Mouse (Mus musculus): ENCODE data around the gene Gm10135.
"Not testable (repeated sequence)": the region's sequence is repeated elsewhere in the genome, so short reads cannot be mapped to it uniquely, and the experiment has no call there.

The Gm10135 gene

DNA sequence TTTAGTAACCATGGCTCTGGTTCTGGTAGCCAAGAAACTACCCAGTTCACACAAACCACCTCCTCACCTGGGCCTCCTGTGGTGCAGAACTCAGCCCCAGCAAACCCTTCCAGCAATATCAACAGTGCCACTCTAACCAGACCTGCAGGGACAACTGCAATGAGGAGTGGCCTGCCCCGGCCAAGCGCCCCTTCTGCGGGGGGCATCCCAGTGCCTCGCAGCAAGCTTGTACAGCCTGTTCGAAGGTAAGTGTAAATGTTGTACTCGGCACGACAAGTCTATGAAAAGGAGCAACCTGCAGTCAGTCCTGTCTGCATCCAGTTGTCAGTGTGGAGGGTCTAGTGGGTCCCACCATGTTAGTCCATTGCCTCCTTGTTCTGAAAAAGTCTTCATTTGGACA is at the start of gene Gm10135:
Gene Gm10135, minus strand, starts transcription at position 101 of the 400 bp plus-strand sequence.
- in situ Hi-C loops (cut with MboI; ENCODE audit: low pct_unique_long_range_greater_than_20kb in 1 of 2, low sequenced_read_pairs in 2 of 2, unreplicated experiment in 1 of 2), result no loop called here

DNA sequence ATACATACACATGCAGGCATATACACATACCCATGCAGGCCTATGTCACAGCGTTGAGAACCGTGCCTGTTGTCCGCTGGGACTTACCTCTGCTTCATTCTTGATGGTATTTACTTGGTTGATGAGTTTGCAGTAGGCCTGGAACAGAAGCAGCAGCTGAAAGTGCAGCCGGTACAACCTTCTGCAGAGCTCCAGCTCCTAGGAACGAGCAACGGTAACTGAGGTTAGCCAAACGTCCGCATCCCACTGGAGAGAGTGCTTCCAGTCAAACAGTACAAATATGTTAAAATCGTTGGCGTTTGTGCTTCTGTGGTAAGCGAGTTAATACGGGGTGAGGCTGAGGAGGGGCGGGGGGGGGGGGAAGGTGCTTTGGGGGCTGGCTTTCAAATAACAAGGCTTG is 49.3 kb upstream of the Gm10135 start:
- in situ Hi-C loops (cut with MboI; ENCODE audit: low pct_unique_long_range_greater_than_20kb in 1 of 2, low sequenced_read_pairs in 2 of 2, unreplicated experiment in 1 of 2), result no loop called here

DNA sequence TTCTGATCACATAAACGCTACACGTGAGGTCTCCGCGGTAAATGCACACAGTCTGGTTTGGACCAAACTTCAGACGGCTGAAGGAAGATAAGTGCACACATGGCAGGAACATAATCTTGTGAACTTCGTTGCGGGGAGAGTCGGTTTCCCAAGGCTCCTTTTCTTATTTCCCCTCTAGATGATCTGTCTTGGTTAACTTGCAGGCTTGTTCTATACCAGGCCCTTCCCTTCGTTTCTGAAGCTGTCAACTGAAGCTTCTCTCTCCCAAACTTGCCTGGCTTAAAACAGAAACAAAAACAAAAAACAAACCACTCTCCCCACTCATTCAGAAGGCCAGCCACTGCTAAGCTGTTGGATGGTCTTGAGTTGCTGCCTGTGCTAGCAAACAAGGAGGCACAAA is 40.2 kb upstream of the Gm10135 start:
- in situ Hi-C loops (cut with MboI; ENCODE audit: low pct_unique_long_range_greater_than_20kb in 1 of 2, low sequenced_read_pairs in 2 of 2, unreplicated experiment in 1 of 2), result no loop called here

DNA sequence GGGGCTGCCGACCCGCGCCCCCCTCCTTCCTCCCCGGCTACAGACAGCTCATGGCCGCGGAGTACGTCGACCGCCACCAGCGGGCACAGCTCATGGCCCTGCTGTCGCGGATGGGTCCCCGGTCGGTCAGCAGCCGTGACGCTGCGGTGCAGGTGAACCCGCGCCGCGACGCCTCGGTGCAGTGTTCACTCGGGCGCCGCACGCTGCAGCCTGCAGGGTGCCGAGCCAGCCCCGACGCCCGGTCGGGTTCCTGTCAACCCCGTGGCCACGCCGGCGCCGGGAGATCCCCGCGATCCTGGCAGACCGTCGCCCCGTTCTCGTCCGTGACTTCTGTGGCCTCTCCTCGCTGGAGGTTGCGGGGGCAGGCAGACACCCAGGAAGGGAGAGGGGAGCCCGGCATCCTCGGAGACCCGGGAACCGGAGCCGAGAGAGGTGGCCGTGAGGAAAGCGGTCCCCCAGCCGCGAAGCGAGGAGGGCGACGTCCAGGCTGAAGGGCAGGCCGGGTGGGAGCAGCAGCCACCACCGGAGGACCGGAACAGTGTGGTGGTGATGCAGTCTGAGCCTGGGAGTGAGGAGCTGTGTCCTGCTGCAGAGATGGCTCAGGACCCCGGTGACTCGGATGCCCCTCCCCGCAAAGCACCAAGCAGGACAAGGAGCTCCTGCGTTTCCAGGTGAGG is 39.2 kb upstream of the Gm10135 start:
- in situ Hi-C loops (cut with MboI; ENCODE audit: low pct_unique_long_range_greater_than_20kb in 1 of 2, low sequenced_read_pairs in 2 of 2, unreplicated experiment in 1 of 2), result not testable (repeated sequence)

DNA sequence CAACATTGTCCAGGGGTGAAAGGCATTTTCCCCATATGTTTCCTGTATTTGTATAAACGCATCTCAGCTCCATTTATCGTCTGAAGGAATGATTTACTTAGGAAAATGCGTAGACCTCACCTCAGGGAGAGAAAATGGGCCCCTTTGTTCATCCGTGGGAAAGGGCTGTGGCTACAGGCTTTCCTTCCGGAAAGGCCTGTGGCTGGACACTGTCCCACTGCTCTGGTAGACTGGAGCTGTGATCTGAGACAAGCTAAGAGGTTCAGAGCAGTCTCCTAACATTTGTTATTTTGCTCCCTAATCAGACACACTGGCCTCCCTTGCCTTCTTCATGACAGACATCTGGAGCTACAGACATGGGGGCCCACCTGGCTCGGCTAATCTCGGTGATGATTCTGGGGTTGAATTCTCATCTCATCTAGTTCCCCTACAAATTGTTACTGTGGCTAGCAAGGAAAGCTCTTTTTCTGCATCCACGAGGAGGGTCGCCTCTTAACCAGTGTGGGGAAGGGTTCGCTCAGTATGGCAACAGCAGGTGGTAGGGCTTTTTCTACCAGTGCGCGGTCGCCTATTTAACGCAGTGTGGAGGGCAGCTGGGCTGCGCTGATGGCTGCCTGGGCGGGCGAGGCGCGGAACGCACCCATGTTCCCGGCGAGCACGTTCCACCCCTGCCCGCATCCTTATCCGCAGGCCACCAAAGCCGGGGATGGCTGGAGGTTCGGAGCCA is 38.5 kb upstream of the Gm10135 start:
- in situ Hi-C loops (cut with MboI; ENCODE audit: low pct_unique_long_range_greater_than_20kb in 1 of 2, low sequenced_read_pairs in 2 of 2, unreplicated experiment in 1 of 2), result not testable (repeated sequence)

DNA sequence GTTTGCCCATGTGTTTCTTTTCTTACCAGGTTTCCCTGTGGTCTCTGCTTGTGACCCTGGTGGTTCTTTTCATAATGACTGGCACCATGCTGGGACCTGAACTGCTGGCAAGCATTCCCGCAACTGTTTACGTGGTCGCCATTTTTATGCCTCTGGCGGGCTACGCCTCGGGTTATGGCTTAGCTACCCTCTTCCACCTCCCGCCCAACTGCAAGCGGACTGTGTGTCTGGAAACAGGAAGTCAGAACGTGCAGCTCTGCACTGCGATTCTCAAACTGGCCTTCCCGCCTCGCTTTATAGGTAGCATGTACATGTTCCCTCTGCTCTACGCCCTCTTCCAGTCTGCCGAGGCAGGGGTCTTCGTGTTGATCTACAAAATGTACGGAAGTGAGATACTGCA is 37.3 kb upstream of the Gm10135 start:
- in situ Hi-C loops (cut with MboI; ENCODE audit: low pct_unique_long_range_greater_than_20kb in 1 of 2, low sequenced_read_pairs in 2 of 2, unreplicated experiment in 1 of 2), result not testable (repeated sequence)

DNA sequence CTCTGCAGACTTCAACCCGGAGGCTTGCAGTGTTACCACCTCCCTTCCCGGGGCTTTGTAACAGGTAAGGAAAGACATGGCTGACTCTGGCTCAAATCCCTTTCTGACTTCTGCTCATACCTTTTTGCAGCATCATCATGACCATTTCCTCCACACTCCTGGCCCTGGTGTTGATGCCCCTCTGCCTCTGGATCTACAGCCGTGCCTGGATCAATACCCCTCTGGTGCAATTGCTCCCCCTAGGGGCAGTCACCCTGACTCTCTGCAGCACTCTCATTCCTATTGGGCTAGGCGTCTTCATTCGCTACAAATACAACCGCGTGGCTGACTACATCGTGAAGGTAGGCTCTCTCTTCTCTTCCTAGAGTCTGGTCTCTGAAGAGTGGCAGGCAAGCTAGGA is 33.7 kb upstream of the Gm10135 start:
- in situ Hi-C loops (cut with MboI; ENCODE audit: low pct_unique_long_range_greater_than_20kb in 1 of 2, low sequenced_read_pairs in 2 of 2, unreplicated experiment in 1 of 2), result not testable (repeated sequence)

DNA sequence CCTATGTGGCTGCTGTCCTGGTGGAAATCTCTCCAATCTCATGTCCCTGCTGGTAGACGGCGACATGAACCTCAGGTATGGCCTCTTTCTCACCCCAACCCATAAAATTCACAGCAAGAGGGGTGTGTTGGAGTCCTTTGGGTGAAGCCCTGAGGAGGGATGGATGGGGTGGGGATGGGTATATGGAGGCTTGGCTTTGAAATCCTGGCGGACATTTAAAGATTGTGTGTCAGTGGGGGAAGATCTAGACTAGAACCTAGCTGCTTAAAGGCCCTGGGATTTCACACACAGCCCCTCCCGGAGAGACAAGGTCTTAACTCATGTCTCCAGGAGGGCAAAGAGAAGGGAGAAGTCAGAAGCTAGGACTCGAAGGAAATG is 33.1 kb upstream of the Gm10135 start:
- in situ Hi-C loops (cut with MboI; ENCODE audit: low pct_unique_long_range_greater_than_20kb in 1 of 2, low sequenced_read_pairs in 2 of 2, unreplicated experiment in 1 of 2), result no loop called here

DNA sequence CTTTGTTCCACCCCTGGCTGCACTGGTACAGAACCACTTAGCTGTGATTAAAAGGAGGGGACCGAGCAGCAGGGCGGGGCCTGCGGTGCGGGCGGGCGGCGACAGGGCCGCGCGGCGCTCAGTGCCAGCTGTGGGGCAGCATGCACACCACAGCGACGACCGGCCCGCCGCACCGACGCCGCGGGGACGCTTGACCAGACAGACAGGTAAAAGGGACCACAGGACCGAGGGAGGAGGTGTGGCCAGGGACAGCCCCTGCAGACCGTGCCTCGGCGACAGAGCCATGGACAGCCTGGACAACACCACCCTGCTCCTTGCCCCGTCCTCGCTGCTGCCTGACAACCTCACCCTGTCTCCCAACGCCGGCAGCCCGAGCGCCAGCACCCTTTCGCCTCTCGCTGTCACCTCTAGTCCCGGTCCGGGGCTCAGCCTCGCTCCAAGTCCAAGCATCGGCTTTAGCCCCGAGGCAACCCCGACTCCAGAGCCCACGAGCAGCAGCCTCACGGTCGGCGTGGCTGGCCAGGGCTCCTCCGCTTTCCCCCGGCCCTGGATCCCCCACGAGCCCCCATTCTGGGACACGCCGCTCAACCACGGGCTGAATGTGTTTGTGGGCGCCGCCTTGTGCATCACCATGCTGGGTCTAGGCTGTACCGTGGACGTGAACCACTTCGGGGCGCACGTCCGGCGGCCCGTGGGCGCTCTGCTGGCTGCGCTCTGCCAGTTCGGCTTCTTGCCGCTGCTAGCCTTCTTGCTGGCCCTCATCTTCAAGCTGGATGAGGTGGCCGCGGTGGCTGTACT is 32.5 kb upstream of the Gm10135 start, which contains the start of gene Slc10a4:
Gene Slc10a4, plus strand, starts transcription at position 100 of the 798 bp plus-strand sequence.
- in situ Hi-C loops (cut with MboI; ENCODE audit: low pct_unique_long_range_greater_than_20kb in 1 of 2, low sequenced_read_pairs in 2 of 2, unreplicated experiment in 1 of 2), result no loop called here

DNA sequence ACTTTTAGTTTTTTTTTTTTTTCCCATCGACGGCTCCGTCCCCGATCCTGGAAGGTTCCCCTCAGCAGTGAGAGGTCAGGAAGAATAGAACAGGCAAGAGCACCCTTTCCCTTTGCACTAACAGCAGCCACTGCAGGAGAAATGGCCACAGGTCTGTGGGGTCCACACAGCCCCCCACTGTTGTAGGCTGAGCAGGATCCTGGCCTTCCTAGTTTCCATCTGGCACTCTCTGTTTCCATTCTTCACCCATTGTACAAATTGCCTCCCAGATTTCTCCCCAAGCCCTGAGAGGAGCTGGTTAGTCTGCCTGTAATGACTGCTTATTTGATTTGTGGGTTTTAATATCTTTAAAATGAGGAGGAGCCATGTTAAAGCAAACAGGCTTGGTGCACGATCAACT is 29.5 kb upstream of the Gm10135 start:
- in situ Hi-C loops (cut with MboI; ENCODE audit: low pct_unique_long_range_greater_than_20kb in 1 of 2, low sequenced_read_pairs in 2 of 2, unreplicated experiment in 1 of 2), result no loop called here

DNA sequence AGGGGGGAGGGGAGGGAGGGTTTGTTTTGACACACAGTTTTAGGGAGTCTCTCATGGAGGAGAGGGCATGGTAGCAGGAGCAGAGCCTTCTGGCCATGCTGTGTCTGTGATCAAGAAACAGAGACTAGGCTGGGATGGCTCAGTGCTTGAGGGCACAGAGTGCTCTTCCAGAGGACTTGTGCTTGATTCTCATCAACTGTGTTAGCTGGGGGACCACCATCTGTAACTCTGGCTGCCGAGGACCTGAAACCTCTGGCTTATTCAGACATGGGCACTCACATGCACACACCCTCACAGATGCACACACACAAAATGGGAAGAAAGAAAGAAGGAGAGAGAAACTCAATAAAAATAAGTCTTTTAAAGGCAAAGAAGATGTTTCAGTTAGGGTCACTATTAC is 24.0 kb upstream of the Gm10135 start:
- in situ Hi-C loops (cut with MboI; ENCODE audit: low pct_unique_long_range_greater_than_20kb in 1 of 2, low sequenced_read_pairs in 2 of 2, unreplicated experiment in 1 of 2), result not testable (repeated sequence)

DNA sequence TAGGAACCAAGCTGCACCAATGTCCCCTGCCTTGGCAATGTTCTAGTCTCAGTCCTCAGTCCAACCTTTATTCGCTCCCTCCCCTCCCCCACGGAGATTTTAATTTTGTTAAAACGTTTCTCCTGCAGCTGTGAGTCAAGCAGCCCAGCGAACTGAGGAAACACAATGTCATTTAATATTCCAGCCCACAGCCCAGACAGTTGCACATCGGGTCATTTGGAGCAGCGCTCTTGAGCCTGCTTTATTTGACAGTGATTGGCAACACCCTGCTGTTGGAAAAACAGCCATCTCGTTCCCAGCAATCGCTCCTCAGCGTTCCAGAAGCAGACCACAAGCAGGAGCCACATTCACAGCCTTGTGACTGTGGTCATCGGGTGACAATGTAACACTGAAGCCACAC is 20.9 kb upstream of the Gm10135 start:
- in situ Hi-C loops (cut with MboI; ENCODE audit: low pct_unique_long_range_greater_than_20kb in 1 of 2, low sequenced_read_pairs in 2 of 2, unreplicated experiment in 1 of 2), result no loop called here

DNA sequence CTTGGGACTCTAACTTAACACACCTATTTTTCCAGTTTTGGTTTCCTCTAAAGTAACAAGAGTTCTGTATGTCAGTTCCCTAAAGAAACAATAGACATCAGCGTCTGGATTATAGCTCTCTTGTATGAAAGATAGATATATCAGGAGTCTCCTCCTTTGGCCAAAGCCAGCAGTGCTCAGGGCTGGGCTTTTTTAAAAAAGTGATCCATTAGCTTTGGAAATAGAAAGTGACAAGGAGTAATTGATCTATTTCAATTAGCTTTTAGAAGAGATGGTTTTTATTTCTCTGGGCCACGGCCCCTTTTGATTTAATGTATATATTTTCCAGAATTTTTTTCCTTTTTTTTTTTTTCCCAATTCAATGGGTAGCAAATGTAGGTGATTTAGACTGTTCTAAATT is 20.4 kb upstream of the Gm10135 start:
- in situ Hi-C loops (cut with MboI; ENCODE audit: low pct_unique_long_range_greater_than_20kb in 1 of 2, low sequenced_read_pairs in 2 of 2, unreplicated experiment in 1 of 2), result no loop called here

DNA sequence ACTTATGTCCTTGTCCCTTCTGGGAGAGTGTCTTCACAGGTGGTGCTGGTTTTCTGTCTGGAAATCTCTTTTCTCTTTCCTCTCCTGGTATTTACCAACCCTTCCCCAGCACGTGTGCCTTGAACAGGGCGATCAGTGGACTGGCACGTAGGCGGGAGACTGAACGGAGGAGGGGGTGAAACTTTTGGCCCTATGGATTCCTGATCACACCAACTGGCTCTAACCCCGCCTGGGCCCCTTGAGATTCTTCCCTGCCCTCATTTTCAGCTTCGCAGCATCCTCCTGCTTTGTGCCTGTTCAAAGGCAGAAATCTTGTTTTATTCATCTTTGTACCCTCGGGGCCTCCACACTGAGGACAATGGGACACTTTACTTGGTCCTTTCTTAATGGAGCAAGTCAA is 19.9 kb upstream of the Gm10135 start:
- in situ Hi-C loops (cut with MboI; ENCODE audit: low pct_unique_long_range_greater_than_20kb in 1 of 2, low sequenced_read_pairs in 2 of 2, unreplicated experiment in 1 of 2), result no loop called here

DNA sequence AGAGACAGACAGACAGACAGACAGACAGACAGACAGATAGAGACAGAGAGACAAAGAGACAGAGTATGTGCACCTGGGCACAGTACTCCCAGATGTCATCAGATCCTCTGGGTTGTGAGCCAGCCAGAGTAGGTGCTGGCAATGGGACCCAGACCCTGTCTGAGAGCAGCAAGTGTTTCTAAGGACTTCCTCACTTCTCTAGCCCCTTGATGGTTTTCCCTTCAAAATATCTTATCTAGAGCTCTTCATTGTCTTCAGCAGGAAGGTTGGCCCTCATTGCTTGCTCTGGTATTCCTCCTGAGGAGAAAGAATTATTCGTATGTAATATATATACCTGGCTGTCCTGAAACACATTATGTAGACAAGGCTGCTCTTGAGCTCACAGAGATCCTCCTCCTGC is 18.0 kb upstream of the Gm10135 start:
- in situ Hi-C loops (cut with MboI; ENCODE audit: low pct_unique_long_range_greater_than_20kb in 1 of 2, low sequenced_read_pairs in 2 of 2, unreplicated experiment in 1 of 2), result no loop called here

DNA sequence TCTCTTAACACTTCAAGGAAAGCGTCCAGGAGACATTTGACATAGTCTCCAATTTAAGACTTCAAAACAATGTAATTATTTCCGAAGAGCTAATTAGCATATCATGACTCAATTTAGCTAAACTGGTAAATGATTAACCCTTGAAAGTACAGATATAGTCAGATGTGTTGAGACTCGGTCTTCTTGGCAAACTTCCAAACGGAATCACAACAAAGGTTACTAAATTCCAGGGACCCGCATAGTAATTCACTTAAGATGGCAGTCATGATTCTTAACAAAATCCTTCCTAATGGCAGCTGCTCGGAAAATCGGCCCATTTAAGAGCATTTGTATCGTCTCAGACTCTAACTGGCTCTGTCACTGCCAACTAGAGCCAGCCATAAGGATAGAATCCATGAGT is 15.3 kb upstream of the Gm10135 start:
- in situ Hi-C loops (cut with MboI; ENCODE audit: low pct_unique_long_range_greater_than_20kb in 1 of 2, low sequenced_read_pairs in 2 of 2, unreplicated experiment in 1 of 2), result loop anchor here (10.0 kb wide), 1 partner anchor 395 kb away; no protein-coding TSS in a partner anchor

DNA sequence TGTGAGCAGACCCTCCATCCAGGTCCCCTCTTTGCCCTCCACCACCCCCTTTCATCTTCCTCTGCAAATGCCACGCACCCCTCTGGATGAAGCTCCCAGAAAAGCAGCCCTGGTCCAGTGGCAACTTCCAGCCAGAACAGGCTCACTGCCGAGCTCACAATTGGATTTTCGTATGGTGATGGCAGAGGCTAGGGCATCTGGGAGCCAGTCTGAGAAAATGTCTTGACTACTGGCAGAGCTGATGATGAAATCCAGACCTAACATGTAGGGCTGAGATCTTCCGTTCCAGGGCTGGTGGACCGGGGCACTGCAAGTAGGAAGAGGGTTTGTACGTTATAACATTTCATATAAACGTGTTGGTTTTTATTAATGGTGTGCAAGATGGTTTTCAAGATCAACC is 13.3 kb upstream of the Gm10135 start:
- in situ Hi-C loops (cut with MboI; ENCODE audit: low pct_unique_long_range_greater_than_20kb in 1 of 2, low sequenced_read_pairs in 2 of 2, unreplicated experiment in 1 of 2), result loop anchor here (10.0 kb wide), 1 partner anchor 397 kb away; no protein-coding TSS in a partner anchor

DNA sequence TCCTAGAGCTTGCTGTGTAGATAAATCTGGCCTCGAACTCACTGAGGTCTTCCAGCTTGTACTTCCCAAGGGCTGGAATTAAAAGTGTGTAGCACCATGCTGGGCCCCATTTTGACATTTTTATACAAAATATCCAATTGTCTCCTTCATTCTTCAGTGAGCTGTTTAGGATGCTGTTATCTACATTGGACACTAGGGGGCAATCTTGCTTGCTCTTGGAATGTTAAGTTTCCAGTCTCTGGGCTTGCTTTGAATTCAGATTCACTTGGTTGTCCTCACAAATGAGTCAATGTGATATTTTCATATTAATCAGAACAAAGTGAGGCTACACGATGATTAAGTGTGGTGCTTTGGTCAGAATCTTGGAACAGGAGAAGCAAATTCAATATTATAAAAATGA is 9.6 kb upstream of the Gm10135 start:
- in situ Hi-C loops (cut with MboI; ENCODE audit: low pct_unique_long_range_greater_than_20kb in 1 of 2, low sequenced_read_pairs in 2 of 2, unreplicated experiment in 1 of 2), result loop anchor here (10.0 kb wide), 1 partner anchor 401 kb away; no protein-coding TSS in a partner anchor

DNA sequence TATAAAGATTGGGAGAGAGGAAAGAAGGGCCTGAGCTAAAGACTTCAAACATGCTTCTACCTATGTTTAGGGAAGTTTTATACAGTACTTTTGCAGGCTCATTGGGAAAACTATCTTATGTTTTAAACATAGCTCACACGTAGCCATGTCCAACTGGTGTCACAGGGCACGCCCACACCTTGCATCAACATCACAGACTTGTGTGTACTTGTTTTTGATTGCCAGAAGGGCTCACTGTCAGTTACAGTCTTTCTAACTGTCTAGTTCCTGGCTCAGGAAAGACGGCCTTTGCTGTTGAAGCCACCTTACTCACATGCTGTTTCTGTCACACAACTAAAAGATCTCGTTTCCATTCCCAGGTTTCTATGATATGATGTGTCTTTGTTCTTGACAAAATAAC is 2.0 kb upstream of the Gm10135 start:
- in situ Hi-C loops (cut with MboI; ENCODE audit: low pct_unique_long_range_greater_than_20kb in 1 of 2, low sequenced_read_pairs in 2 of 2, unreplicated experiment in 1 of 2), result no loop called here

Data from mouse embryonic stem cell (cell line).